Mouse (Mus musculus): ENCODE measurements around the gene Wdr38. TPM values are rescaled to one million over a fixed set of nuclear protein-coding genes. Genes with fewer than 3 reads are reported as not detected.
A peak's percentile ranks its signal among the peaks of the same experiment; 100 is the strongest.

The Wdr38 gene
- 0.89 and 1.4 TPM in 2 replicates for total RNA-seq (2014; fragmentation: Nextera tagmentation)
- 0.27 TPM in 1 of 2 replicates, not detected in the other for total RNA-seq (2017)

DNA sequence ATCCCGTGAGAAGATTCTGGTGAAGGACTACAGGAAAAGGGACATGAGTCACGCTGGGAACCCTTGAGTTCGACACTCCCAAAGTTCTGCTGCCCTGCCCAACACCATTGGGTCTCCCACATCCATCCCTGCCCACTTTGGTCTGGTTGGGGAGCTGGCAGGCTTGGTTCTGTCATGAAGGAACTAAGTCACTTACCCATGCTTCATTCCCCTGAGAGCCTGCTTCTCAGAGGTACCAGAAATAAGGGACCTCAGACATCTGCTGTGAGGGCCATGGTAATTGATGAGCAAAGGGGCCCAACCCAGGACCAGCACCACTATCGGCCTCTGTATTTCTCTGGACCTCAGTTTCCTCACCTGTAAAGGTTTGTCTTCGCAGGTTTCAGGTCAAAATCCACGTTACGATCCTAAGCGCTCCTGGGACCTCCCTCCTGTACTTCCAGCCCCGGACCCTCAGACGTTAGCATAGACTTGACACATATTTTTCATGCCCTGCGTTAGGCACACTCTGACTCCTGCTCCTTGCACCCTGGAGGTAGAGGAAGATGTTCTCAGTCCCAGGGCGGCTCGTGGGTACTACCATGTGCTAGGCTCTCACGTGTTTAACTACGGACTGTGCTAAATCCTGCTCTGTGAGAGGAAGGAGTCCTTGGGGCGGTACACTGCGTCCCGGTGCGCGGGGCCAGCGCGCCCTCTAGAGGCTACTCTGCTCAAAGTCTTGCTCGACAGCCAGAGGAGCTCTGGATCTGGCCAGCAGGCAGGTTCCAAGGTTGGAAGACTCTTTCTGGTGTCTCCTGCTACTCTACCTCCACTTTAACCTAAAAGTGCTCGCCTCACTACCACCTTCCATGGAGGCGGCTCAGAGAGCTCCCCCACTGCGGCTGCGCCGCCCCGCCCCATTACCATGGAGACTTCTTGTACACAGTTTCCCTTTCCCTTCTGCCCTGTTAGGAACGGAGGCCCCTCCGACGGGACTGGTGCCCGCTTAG lies at the start of gene Wdr38:
Gene Wdr38 (plus strand): TSS at position 91 of the 989 bp plus-strand sequence.
- peak; percentile 78 for ATAC-seq (replicated peaks; ENCODE audit: low FRiP score, low TSS enrichment, poor library complexity, severe bottlenecking)

DNA sequence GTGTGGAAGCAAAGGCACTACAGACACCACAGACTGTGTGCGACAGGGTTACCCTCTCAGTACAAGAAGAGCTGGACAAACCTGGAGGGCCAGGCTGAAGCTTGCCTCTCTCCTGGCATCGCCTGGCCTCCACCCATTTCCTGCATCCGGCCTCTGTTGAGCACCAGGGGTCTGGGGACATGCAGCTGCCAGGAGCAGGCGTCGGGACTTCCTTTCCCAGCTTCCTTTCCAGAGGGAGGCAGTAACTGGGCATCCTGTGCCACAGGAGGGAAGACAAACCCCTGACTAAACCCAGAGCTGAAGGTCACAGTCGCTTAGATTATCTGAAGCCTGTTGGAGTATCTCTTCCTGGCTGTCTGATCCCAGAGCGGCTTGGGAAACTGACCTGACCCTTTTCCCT lies 49.7 kb upstream of the Wdr38 start:
- ATAC-seq (replicated peaks; ENCODE audit: low FRiP score, low TSS enrichment, poor library complexity, severe bottlenecking) = no peak

DNA sequence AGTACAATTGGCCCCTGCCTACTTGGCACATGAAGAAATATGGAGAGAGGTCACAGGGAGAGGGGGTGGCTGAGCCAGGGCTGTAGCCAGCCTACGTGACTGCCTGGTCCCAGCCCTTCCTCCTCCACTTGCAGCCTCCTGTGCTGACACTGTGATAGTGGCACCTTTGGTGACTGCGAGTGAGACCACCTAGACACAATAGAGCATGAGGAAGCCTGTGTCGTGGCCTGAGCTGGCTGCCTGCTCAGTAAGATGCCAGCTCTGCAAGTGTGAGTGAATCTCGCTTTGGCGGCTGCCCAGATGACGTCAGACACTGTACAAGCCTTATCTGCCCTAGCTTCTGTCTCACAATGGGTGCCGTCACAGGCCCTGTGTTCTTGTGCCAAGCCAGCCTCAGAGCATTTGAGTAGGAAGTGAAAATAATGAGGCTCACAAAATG lies 47.0 kb upstream of the Wdr38 start:
- ATAC-seq (replicated peaks; ENCODE audit: low FRiP score, low TSS enrichment, poor library complexity, severe bottlenecking) = peak; percentile 97

DNA sequence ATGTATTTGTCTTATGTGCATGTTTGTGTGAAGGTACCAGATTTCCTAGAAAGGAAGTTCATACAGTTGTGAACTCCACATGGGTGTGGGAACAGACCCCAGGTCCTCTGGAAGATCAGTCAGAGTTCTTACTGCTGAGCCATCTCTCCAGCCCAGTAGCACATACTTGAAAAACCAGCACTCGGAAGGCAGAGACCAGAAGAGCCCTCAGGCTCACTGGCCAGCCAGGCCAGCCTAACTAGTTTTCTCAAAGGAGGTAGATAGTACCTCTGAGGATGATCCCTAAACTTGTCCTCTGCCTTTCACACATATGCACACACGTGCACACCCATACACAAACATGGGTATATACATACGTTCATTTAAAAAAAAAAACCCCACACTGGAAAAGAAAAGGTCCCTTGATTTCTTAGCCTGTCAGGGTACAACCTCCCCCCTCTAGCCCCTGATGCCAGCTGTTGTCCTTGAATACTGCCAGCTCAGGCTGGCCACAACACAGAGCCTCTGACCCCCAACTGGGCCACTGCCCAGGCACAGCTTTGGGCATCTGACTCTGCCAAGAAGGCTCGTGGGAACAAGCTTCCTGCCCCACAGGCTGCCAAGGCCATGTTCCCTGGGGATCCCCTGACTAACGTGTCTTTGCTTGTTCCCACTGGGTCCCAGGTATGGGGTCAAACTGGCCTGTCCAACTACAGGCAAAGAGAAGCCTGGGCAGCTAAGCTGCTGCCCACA lies 44.0 kb upstream of the Wdr38 start:
- ATAC-seq (replicated peaks; ENCODE audit: low FRiP score, low TSS enrichment, poor library complexity, severe bottlenecking) = no peak

DNA sequence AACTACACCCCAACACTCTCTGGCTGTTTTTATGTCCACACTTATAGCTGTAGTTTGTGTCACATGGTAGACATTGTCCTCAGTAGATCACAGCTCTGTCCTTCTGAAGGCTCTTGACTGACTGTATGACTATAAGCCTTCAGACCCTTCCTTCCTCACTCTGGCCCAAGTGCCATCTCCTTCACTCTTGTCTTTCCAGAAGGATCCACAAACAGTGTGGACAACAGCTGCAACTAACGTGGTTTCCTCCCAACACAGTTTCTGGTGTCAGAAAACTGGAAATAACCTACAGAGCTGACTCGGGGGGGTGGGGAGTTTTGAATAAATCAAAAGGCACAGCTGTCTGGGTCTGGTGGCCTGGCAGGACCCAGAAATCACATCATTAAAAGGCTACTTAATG lies 41.2 kb upstream of the Wdr38 start:
- ATAC-seq (replicated peaks; ENCODE audit: low FRiP score, low TSS enrichment, poor library complexity, severe bottlenecking) = no peak

DNA sequence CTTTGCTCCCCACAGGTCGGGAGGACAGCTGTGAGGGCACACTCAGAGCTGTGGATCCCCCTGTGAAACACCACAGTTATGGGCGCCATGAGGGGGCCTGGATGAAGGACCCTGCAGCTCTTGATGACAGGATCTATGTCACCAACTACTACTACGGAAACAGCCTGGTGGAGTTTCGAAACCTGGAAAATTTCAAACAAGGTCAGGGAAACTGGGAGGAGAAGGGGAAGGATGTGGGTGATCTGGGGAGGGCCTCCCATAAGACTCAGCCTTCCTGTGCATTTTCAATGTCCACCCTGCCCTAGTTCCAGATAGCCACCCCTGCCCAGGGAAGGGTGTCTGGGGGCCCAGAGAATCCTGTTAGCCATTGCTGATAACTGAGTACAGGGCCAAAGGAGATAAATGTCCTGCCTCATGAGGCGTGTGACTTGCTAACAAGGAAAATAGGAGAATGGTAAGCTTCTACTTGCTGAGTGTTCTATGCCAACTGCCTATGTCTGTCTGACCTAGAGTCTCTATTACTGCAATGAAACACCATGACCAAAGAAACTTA lies 39.5 kb upstream of the Wdr38 start:
- no peak for ATAC-seq (replicated peaks; ENCODE audit: low FRiP score, low TSS enrichment, poor library complexity, severe bottlenecking)

DNA sequence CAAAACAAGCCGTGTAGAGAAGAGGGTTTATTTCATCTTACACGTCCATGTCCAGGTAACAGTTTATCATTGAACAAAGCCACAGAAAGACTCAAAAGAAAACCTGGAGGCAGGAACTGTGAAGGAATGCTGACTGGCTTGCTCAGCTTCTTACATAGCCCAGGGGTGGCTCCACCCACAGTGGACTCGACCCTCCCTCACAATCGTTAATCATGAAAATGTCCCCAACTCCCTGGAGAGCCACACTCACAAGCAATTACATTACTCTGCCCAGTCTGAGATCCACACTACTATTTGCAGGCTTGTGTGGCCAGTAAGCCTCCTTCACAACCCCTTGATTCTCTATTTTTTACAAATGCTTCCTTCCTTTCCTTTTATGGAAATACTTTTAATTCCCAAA lies 33.1 kb upstream of the Wdr38 start:
- ATAC-seq (replicated peaks; ENCODE audit: low FRiP score, low TSS enrichment, poor library complexity, severe bottlenecking) = no peak

GRCm38 (mm10) chr2:38969650-38970049 lies 27.6 kb upstream of the Wdr38 start:
- no peak; the same call in 1 of the 2 replicates for ATAC-seq (replicated peaks; ENCODE audit: low FRiP score, low TSS enrichment, poor library complexity, severe bottlenecking)

GRCm38 (mm10) chr2:38970057-38970456 lies 27.2 kb upstream of the Wdr38 start:
- ATAC-seq (replicated peaks; ENCODE audit: low FRiP score, low TSS enrichment, poor library complexity, severe bottlenecking) = peak; percentile 99

DNA sequence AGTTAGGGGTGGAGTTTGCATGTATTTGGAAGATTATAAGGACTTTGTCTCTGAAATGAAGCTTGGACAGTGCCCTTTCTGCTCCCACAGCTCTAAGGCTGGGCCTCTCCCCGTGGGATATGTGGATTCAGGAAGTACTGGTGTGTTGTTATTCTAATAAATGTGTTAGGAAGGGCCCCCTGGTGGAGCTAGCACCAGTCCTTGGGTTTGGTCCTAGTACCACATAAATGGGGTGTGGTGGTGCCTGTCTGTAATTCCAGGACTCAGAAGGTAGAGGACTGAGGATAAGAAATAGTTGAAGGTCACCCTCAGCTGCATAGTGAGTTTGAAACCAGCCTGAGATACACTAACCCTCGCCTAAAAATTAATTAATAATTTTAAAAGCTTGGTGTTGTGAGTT lies 24.1 kb upstream of the Wdr38 start:
- 0 out of 2 replicates have a peak, but pooled peaks have one; percentile 2 for ATAC-seq (replicated peaks; ENCODE audit: low FRiP score, low TSS enrichment, poor library complexity, severe bottlenecking)

DNA sequence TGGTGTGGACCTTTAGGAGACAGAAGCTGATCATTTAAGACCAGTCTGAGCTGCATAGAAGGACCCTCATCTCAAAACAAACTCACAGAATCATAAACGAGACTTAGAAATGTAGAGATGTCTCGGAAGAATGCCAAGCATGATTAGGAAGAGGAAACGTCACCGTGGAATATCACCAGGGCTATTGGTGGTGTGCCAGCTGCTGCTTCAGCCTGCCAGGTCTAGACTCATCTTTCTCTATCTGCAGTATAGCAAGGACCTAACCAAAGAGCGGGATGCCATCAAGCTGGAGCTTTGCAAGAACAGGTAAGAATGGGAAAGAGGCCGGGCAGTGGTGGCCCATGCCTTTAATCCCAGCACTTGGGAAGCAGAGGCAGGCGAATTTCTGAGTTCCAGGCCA lies 23.6 kb upstream of the Wdr38 start:
- ATAC-seq (replicated peaks; ENCODE audit: low FRiP score, low TSS enrichment, poor library complexity, severe bottlenecking) = no peak

DNA sequence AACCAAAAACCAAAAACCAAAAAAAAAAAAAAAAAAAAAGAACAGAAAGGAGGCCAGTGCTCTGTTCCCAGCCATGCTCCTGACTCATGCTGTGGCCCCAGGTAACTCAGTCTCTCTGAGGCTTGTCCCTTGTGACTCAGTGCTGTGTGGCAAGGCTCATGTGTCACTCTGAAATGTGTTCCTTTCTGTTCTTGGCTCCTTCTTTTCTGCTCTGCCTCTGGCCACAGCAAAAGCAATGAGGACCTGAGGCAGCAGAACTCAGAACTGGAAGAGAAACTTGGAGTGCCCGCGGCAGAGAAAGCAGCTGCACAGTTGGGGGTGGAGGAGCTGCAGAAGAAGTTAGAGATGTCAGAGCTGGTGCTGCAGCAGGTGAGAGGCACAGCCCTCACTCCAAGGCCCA lies 23.1 kb upstream of the Wdr38 start:
- ATAC-seq (replicated peaks; ENCODE audit: low FRiP score, low TSS enrichment, poor library complexity, severe bottlenecking) = no peak

GRCm38 (mm10) chr2:38975181-38975580 lies 22.1 kb upstream of the Wdr38 start:
- no peak for ATAC-seq (replicated peaks; ENCODE audit: low FRiP score, low TSS enrichment, poor library complexity, severe bottlenecking)

- no peak for ATAC-seq (replicated peaks; ENCODE audit: low FRiP score, low TSS enrichment, poor library complexity, severe bottlenecking)
Observed at GRCm38 (mm10) chr2:38975941-38976805, 21.1 kb upstream of the Wdr38 start.

- ATAC-seq (replicated peaks; ENCODE audit: low FRiP score, low TSS enrichment, poor library complexity, severe bottlenecking) = no peak
Observed at GRCm38 (mm10) chr2:38977837-38978236, 19.4 kb upstream of the Wdr38 start.

- no peak for ATAC-seq (replicated peaks; ENCODE audit: low FRiP score, low TSS enrichment, poor library complexity, severe bottlenecking)
Observed at GRCm38 (mm10) chr2:38983456-38983855, 13.8 kb upstream of the Wdr38 start.

DNA sequence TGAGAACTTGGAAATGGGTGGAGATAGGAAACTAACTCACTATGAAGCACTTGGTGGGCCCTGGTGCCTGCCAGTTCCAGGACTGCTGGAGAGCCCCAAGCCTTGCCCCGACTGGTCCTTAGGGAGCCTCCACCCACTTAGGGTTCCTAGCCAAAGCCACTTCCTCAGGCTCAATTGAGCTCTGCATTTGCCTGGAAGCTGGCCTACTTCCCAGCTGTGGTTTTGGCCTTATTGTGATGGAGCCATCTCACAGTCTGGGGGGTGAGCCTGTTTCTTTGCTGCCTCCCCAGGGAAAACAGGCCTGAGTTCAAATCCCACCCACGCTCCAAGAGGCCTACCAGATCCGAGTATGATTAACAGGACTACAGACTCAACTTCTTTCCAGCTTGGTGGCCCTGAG lies 10.7 kb upstream of the Wdr38 start:
- ATAC-seq (replicated peaks; ENCODE audit: low FRiP score, low TSS enrichment, poor library complexity, severe bottlenecking) = no peak

DNA sequence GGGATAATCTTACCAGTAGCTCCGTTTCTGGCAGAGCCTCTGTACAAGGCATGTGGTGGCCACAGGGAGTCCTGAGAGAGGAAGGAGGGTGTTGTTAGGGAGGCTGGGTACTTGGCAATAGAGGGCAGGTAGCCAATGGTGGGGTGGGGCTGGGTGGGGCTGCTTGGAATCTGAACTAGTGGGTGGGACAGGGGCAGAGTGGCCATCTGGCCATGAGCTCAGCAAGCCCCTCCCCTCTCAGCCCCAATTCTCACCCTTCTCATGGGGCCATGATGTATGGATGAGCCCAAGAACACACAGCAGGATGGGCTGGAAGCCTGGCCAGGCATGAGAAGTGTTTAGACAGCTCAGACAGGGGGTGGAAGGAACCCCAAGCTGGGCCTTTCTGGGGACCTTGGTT lies 9.9 kb upstream of the Wdr38 start:
- ATAC-seq (replicated peaks; ENCODE audit: low FRiP score, low TSS enrichment, poor library complexity, severe bottlenecking) = no peak

- no peak for ATAC-seq (replicated peaks; ENCODE audit: low FRiP score, low TSS enrichment, poor library complexity, severe bottlenecking)
Observed at GRCm38 (mm10) chr2:38987803-38988510, 9.3 kb upstream of the Wdr38 start.

All from megakaryocyte-erythroid progenitor cell, adult 5-6 weeks (primary cell).